Mouse (Mus musculus): ENCODE measurements around the gene N4bp2l1.
A peak's percentile ranks its signal among the peaks of the same experiment; 100 is the strongest.

Gene N4bp2l1

DNA sequence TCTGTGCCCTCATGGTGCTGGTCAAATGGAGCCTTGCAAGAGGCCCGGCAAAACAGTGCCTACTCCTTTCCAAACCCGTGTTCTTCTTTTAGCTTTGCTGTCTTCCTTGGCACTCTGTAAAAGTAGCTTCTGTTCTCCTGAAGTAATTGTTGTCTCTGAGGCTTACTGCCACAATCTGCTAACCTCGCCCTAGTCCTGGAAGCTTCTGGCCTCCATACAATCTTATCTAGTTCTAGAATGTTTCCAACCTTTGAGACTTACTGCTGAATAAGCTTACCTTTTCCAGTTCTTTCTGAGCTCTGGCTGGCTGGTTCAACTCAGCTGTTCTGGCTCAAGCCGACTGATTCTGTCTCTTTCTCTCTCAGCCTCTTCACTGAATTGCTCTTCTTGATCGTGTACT, 35.2 kb downstream of the N4bp2l1 start:
- DNase-seq: no peak

DNA sequence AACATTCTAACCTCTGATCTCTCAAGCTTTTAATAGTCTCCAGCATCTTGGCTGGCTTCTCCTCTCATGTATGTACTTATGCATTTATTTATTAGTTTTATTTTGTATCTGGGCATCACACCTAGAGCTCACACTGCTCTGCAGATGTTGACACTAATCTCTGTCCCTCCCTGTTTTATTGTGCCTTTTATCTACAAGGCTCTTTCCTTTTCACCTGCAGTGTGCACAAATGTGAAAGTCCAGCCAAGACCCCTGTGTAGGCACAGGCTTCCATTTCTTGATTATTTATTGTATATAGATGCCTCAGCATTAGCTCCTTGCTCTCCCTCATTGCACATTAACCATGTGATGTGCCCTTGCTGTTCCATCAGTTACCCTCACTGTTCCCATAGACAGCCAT, 35.6 kb downstream of the N4bp2l1 start:
- no peak for DNase-seq

- DNase-seq: no peak
Measured at GRCm38 (mm10) chr5:150560851-150561250, 36.1 kb downstream of the N4bp2l1 start.

GRCm38 (mm10) chr5:150559519-150560103, 37.4 kb downstream of the N4bp2l1 start:
- DNase-seq: no peak

DNA sequence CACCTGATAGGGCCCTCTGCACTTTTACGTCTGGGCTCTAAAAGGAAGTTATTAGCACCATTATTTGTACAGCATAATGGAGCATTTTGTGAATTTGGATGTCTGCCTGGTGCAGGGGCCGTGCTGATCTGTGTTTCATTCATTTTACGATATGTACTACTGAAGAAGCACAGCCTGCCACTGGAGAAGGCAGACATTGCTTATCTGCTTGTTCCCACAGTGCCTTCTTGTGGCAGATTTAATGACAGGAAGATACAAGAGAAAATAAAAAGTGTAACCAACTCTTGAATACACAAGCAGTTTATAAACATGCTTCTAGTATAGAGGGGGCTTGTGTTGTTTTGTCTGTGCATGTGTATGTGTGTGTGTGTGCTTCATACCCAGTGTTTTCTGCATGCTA, 45.4 kb downstream of the N4bp2l1 start:
- no peak for DNase-seq

DNA sequence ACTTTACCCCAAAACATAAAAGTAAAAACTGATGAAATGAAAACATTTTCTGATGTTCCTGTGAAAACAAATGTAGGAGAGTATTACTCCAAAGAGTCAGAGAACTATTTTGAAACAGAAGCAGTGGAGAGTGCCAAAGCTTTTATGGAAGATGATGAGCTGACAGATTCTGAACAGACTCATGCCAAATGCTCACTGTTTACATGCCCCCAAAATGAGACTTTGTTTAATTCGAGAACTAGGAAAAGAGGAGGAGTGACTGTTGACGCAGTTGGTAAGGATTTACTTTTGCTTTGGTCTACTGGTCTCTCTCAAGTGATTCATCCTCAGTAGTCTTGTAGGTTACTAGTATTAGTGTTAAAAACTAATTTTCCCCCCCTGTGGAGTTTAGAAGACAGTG, 53.8 kb downstream of the N4bp2l1 start:
- no peak for DNase-seq

- DNase-seq: no peak
Measured at GRCm38 (mm10) chr5:150541302-150541701, 55.7 kb downstream of the N4bp2l1 start.

GRCm38 (mm10) chr5:150525239-150525638, 71.7 kb downstream of the N4bp2l1 start:
- DNase-seq: no peak

- no peak for DNase-seq
Measured at GRCm38 (mm10) chr5:150522867-150523234, 74.1 kb downstream of the N4bp2l1 start.

DNA sequence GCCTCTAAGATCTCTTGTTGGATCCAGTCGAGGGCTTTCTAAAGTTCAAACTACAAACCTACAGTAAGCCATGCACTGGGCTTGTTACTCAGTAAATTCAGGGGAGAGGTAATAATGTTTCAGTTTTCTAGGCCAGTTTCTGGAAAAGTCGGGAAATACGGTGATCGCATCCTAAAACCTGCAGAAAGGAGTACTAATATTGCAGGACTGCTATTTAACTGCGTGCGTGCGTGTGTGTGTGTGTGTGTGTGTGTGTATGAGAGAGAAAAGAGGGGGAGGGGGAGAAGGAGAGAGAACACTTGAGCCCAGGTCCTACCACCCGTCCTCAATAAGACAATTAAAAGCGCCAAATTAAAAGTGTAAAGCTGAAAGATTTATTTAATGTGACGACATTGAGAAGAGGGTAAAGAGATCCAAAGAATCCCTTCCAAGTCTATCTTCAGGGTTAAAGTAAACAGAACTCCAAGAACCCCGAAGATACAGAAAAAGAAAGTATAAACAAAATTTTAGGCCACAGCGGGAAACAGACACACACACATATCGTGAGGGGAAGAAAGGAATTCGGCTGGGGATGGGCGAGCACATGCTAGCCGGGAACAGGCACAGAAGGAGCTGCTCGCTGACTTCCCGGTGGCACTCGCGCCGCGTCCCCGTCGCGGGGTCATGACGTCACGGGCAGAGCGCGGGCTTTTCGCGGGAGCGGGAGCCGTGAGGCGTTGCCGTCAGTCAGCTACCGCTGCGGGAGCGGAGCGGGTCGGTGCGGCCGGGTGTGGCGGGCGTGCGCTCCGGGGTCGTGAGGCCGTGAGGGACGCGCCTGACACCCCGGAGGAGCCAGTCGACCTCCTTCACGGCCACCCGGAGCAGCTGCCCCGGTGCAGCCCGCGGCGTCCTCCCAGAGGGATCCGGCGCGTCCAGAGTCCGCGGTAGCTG, 74.8 kb downstream of the N4bp2l1 start, which contains the start of gene Brca2:
Gene Brca2, plus strand, starts transcription at position 694 of the 930 bp plus-strand sequence.
- peak; percentile 75 for DNase-seq

Measured in kidney, adult 11 months (tissue).